Mouse (Mus musculus): Measurements from ENCODE around the gene Zfp36l1. TPM values are rescaled to one million over a fixed set of nuclear protein-coding genes. Genes with fewer than 3 reads are reported as not detected.

The Zfp36l1 gene
- polyA plus RNA-seq, 1 experiment: 23.3 TPM

GRCm38 (mm10) chr12:80106138-80106895 lies 6.5 kb downstream of the Zfp36l1 start:
- TF ChIP-seq CTCF (IDR thresholded peaks at IDR 0.05; ENCODE audit: extremely low read depth, insufficient read depth, low read length) (no peak), POLR2A (IDR thresholded peaks at IDR 0.05; ENCODE audit: extremely low read depth, insufficient read depth, low read length) (no peak)

GRCm38 (mm10) chr12:80103521-80103973 lies 9.3 kb downstream of the Zfp36l1 start:
- H3K4me1 ChIP-seq (ENCODE audit: control insufficient read depth, insufficient read depth, low read length): no peaks in the 10 kb centered on the region
- no peak overlapping the region for H3K4me3 ChIP-seq (ENCODE audit: insufficient read depth, low read length)
- H3K27ac ChIP-seq (ENCODE audit: insufficient read depth, low read length): no peak overlapping the region
- no peak for TF ChIP-seq POLR2A (IDR thresholded peaks at IDR 0.05; ENCODE audit: extremely low read depth, insufficient read depth, low read length)
- no peak for TF ChIP-seq CTCF (IDR thresholded peaks at IDR 0.05; ENCODE audit: extremely low read depth, insufficient read depth, low read length)

More at GRCm38 (mm10) chr12:80106138-80106895, 6.5 kb downstream of the Zfp36l1 start:
- Histone ChIP-seq H3K4me3 (ENCODE audit: insufficient read depth, low read length) (no peak overlapping the region), H3K4me1 (ENCODE audit: control insufficient read depth, insufficient read depth, low read length) (no peaks in the 10 kb centered on the region), H3K27ac (ENCODE audit: insufficient read depth, low read length) (no peak overlapping the region)

DNA sequence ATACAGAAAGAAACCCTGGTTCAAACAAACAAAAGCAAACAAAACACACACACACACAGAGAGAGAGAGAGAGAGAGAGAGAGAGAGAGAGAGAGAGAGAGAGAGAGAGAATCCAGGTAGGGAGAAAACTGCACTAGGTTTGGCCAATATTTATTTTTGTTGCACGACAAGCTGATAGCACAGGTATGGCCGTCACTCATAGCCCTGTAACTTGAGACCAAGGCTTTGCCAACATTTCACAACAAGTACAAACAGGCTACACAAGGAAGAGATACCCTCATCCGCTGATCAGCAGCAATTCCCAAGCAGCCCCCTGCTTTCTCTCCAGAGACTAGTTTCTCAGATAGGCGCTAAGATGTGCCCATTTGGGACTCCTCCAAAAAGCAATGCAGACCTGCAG lies 9.7 kb downstream of the Zfp36l1 start:
- TF ChIP-seq POLR2A (IDR thresholded peaks at IDR 0.05; ENCODE audit: extremely low read depth, insufficient read depth, low read length) (no peak), CTCF (IDR thresholded peaks at IDR 0.05; ENCODE audit: extremely low read depth, insufficient read depth, low read length) (no peak)
- Histone ChIP-seq H3K27ac (ENCODE audit: insufficient read depth, low read length) (no peak overlapping the region), H3K4me3 (ENCODE audit: insufficient read depth, low read length) (no peak overlapping the region), H3K4me1 (ENCODE audit: control insufficient read depth, insufficient read depth, low read length) (no peaks in the 10 kb centered on the region)

GRCm38 (mm10) chr12:80098825-80099224 lies 14.0 kb downstream of the Zfp36l1 start:
- H3K27ac ChIP-seq (ENCODE audit: insufficient read depth, low read length): no peak overlapping the region
- TF ChIP-seq CTCF (IDR thresholded peaks at IDR 0.05; ENCODE audit: extremely low read depth, insufficient read depth, low read length) (no peak), POLR2A (IDR thresholded peaks at IDR 0.05; ENCODE audit: extremely low read depth, insufficient read depth, low read length) (no peak)
- H3K4me1 ChIP-seq (ENCODE audit: control insufficient read depth, insufficient read depth, low read length): no peaks in the 10 kb centered on the region
- no peak overlapping the region for H3K4me3 ChIP-seq (ENCODE audit: insufficient read depth, low read length)

DNA sequence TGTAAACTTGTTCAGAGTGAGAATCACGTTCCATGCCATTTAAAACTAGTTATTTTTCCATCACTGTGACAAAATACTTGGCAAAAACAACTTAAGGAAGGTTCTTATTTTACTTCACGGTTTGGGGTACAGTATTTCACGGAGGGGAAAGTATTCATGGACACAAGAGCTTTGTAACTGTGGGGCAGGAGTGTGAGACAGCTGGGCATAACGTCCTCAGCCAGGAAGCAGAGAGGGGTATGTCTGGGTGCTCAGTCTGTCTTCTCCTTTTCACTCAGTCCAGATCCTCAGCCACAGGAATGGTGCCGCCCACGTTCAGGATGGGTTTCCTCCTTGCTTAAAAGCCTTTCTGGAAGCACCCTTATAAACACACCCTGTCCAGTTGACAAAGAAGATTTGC lies 16.1 kb downstream of the Zfp36l1 start:
- TF ChIP-seq CTCF (IDR thresholded peaks at IDR 0.05; ENCODE audit: extremely low read depth, insufficient read depth, low read length) (no peak), POLR2A (IDR thresholded peaks at IDR 0.05; ENCODE audit: extremely low read depth, insufficient read depth, low read length) (no peak)
- H3K27ac ChIP-seq (ENCODE audit: insufficient read depth, low read length): no peak overlapping the region
- no peak overlapping the region for H3K4me3 ChIP-seq (ENCODE audit: insufficient read depth, low read length)
- no peaks in the 10 kb centered on the region for H3K4me1 ChIP-seq (ENCODE audit: control insufficient read depth, insufficient read depth, low read length)

DNA sequence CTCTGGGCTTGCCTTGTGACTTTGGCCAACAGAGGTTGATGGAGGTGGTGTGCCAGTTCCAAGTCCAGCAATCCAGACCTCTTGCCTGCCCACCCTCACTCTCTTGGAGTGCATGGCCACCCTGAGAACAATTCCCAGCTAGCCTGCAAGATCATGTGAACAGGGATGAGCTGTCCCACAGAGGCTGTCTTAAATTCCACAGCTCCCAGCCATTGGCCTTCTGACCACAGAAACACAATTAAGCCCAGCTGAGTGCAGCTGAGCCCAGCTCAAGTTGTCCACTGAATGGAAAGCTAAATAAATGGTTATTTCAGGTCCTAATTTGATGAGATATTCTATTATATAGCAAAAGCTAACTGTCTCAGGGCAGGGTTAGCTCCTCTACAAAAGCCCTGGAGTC lies 20.0 kb downstream of the Zfp36l1 start:
- Histone ChIP-seq H3K27ac (ENCODE audit: insufficient read depth, low read length) (no peak overlapping the region), H3K4me1 (ENCODE audit: control insufficient read depth, insufficient read depth, low read length) (no peaks in the 10 kb centered on the region), H3K4me3 (ENCODE audit: insufficient read depth, low read length) (no peak overlapping the region)
- no peak for TF ChIP-seq POLR2A (IDR thresholded peaks at IDR 0.05; ENCODE audit: extremely low read depth, insufficient read depth, low read length)
- TF ChIP-seq CTCF (IDR thresholded peaks at IDR 0.05; ENCODE audit: extremely low read depth, insufficient read depth, low read length): no peak

GRCm38 (mm10) chr12:80091080-80091479 lies 21.7 kb downstream of the Zfp36l1 start:
- no peak overlapping the region for H3K4me3 ChIP-seq (ENCODE audit: insufficient read depth, low read length)
- peak overlapping the region; percentile 69 for H3K27ac ChIP-seq (ENCODE audit: insufficient read depth, low read length)
- TF ChIP-seq CTCF (IDR thresholded peaks at IDR 0.05; ENCODE audit: extremely low read depth, insufficient read depth, low read length) (no peak), POLR2A (IDR thresholded peaks at IDR 0.05; ENCODE audit: extremely low read depth, insufficient read depth, low read length) (no peak)
- no peaks in the 10 kb centered on the region for H3K4me1 ChIP-seq (ENCODE audit: control insufficient read depth, insufficient read depth, low read length)

GRCm38 (mm10) chr12:80090529-80090928 lies 22.3 kb downstream of the Zfp36l1 start:
- TF ChIP-seq POLR2A (IDR thresholded peaks at IDR 0.05; ENCODE audit: extremely low read depth, insufficient read depth, low read length): no peak
- no peak for TF ChIP-seq CTCF (IDR thresholded peaks at IDR 0.05; ENCODE audit: extremely low read depth, insufficient read depth, low read length)
- Histone ChIP-seq H3K4me1 (ENCODE audit: control insufficient read depth, insufficient read depth, low read length) (no peaks in the 10 kb centered on the region), H3K4me3 (ENCODE audit: insufficient read depth, low read length) (no peak overlapping the region), H3K27ac (ENCODE audit: insufficient read depth, low read length) (peak overlapping the region; percentile 65; the same call in 1 of the 2 replicates)

- H3K27ac ChIP-seq (ENCODE audit: insufficient read depth, low read length): no peak overlapping the region
- TF ChIP-seq POLR2A (IDR thresholded peaks at IDR 0.05; ENCODE audit: extremely low read depth, insufficient read depth, low read length): no peak
- TF ChIP-seq CTCF (IDR thresholded peaks at IDR 0.05; ENCODE audit: extremely low read depth, insufficient read depth, low read length): no peak
- no peak overlapping the region for H3K4me3 ChIP-seq (ENCODE audit: insufficient read depth, low read length)
- H3K4me1 ChIP-seq (ENCODE audit: control insufficient read depth, insufficient read depth, low read length): no peaks in the 10 kb centered on the region
Measured at GRCm38 (mm10) chr12:80088143-80088542, 24.7 kb downstream of the Zfp36l1 start.

All from cortical plate, adult 2 months (tissue).